Mouse (Mus musculus) lung, postnatal 4 days (tissue): ENCODE measurements at regions not wholly inside any gene's neighbourhood (a gene's known extent, or its start where the extent isn't known, plus 50 kb on each side); places are given as distances from the start of the nearest gene placed in this dataset.

Source experiments
- DNase-seq, 2 experiments: peaks; one replicate each; pipeline ENCODE4 v3.0.0; 2021

DNA sequence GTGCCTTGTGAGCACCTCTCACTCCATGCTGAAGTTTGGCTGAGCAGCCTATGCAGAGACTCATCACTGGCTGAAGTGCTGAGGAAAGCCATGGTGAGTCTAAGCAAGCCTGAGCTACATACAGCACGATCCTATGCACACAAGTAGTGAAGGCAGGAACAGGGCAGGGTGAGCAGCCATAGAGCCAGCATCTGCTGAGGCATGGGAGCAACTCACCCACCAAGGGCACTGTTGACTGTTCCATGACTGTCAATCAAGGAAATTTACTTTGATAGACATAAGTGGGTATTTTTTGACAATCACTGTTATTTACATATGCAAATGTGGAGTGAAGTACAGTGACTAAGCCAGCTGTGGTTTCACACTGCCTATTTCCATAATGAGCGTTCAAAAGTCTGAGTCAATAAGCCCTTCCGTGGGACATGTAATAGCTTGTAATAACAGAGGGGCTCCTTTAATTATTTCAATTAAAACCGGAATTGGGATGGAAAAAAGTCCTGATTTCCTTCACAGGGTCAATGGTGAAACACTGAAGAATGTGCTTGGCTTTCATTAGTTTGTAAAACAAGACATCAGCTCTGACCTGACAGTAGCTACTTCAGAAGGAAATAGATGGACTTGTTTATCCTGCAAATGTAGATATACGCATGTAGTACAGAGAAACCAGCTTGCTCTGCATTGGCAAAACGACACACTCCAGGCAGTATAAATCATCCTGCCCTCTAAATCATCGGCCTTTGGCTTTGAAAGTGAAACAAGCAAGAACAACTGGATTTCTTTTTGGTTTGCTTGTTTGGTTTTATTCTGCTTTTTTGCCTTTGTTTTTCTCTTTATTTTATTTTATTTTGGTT lies 62.1 kb downstream of the Tuba3b start:
- DNase-seq: no peak

DNA sequence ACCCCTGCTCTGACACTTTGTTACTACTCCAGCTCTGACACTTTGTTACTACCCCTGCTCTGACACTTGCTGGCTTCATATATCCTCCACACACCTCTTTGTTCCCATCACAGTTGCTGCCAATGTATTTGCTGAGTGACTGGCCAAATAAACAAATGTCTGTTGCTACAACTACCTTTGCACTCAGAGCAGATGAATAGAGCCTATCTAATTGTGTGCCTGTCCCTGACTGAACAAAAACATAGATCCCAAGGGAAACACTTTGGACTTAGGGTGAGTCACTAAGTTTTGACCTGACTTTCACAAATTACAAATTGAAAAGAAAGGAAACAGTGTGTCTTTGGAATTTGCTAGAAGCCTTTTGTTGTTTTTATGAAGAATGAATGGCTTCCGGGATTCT lies 64.0 kb downstream of the Tuba3b start:
- no peak for DNase-seq

DNA sequence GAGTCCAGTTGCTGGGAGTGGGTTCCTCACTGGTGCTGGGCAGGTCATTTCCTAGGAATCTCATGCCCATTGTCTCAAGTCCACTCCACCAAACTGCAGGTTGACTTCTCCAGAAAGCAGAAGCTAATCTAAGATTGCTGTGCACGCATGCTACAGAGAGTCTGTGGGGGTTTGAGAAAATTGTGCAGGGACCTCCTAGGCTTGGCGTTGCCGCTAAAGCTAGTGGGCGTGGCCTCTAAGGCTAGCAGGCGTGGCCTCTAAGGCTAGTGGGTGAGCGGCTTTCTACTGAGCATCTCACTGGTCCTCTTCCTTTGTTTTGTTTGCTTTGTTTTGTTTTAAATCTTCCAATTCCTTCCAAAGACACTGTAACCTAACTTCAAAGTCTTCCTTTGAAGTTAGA lies 59.5 kb upstream of the Rassf8 start:
- DNase-seq: no peak

DNA sequence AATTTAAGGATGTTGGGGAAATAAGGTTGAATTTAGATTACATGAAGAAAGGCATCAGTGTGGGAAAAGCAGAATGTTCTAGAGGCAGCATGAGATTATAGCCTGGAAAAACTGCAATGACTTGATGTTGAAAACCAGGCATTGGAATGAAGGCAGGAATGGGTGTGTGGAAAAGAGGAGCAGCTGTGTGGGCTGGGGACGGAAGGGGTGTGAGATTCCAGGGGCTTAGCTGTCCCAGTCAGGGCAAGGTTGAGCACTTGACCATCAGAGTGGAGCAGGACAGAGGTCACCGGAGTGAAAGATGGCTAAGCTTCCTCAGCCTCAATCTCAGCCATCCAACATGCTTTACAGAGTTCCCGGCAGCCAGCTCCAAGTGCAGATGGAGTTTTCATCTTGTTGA lies 54.9 kb upstream of the Rassf8 start:
- DNase-seq: peak; percentile 49 to 84

DNA sequence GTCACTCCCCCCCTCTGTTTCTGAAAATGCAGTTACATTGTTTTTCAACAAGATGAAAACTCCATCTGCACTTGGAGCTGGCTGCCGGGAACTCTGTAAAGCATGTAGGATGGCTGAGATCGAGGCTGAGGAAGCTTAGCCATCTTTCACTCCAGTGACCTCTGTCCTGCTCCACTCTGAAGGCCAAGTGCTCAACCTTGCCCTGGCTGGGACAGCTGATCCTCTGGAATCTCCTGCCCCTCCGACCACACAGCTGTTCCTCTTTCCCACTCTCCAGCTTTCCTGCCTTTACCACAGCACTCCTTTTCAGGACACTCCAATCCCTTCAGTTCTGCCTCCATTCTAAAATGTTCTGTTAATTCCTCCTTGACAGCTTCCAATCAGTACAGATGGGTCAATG lies 51.7 kb upstream of the Rassf8 start:
- DNase-seq: peak in 1 of 2 experiments; percentile 36
